Mouse (Mus musculus) bone marrow, adult 2 months (tissue): ENCODE measurements around the gene Snx20.

Source experiments
- CTCF ChIP-seq: fragments of 200-500 bp; IDR thresholded peaks from 2 replicates; pipeline ENCODE4 v1.5.1; 2011; ENCODE audit warnings: low read length, control low read depth; ENCODE audit not compliant: control insufficient read depth, insufficient read depth
- POLR2A ChIP-seq: fragments of 200-500 bp; IDR thresholded peaks from 2 replicates; pipeline ENCODE4 v1.6.1; 2011; ENCODE audit warnings: low read depth, mild to moderate bottlenecking, control low read depth, low read length, borderline replicate concordance; ENCODE audit not compliant: control insufficient read depth

DNA sequence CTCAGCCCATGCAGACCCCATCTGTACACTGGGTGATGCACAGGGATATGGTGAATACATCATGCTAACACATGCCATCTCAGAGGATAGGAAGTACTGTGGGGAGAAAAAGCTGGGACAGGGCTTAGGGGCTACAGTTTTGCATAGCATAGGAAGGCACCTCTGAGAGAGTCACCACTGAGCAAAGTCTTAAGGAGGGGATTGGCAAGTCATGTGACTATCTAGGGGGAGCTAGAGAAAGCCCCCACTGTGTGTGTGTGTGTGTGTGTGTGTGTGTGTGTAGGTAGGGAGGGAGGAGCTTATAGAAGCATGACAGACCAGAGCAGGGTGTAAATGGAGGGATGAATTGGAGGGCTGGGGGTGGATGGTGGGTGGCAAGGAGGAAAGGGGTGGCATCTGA, 12.4 kb upstream of the Snx20 start:
- TF ChIP-seq CTCF (no peak), POLR2A (no peak)
